Comparison of ENCODE assay signal across 28 mouse cellular contexts in genomic region chr11:22893075-22893474, GRCm38 (mm10). TPM values are rescaled to one million over a fixed set of nuclear protein-coding genes. Genes with fewer than 3 reads are reported as not detected.
DNase-seq lines count a peak whose midpoint lies in the region; ATAC-seq and TF ChIP-seq lines count a peak whose summit lies in the region.
"Had no signal": no experiment of that assay in that cellular context is flagged by ENCODE, and none has a peak within 500 bp of the region (broad histone marks: within the 10 kb centered on the region; RNA-seq: fewer than 3 reads in every experiment).

No protein-coding gene starts in this region.

- peaks cover 8% of the 10 kb centered on the region; the same call in 1 of the 2 replicates for H3K4me1 ChIP-seq in midbrain, embryonic 12.5 days
- no peaks in the 10 kb centered on the region for H3K4me1 ChIP-seq in midbrain, postnatal 0 days (ENCODE audit: insufficient read depth, low read length)
- no peaks in the 10 kb centered on the region for H3K4me1 ChIP-seq in hindbrain, embryonic 14.5 days (replicated peaks; ENCODE audit: control insufficient read depth, insufficient read depth, low read length)
- H3K4me1 ChIP-seq in neural tube, embryonic 13.5 days (replicated peaks), result peaks cover 12% of the 10 kb centered on the region; the same call in 1 of the 2 replicates
- H3K4me1 ChIP-seq: embryonic facial prominence, embryonic 12.5 days; intestine, embryonic 15.5 days; limb, embryonic 13.5 days; lung, embryonic 15.5 days; stomach, embryonic 15.5 days had no signal

- H3K9me3 ChIP-seq in midbrain, embryonic 12.5 days, result no peaks in the 10 kb centered on the region
- no peaks in the 10 kb centered on the region for H3K9me3 ChIP-seq in midbrain, postnatal 0 days (ENCODE audit: low read length)
- H3K9me3 ChIP-seq in hindbrain, embryonic 14.5 days (ENCODE audit: control insufficient read depth, low read length), result no peaks in the 10 kb centered on the region
- H3K9me3 ChIP-seq in neural tube, embryonic 13.5 days, result no peaks in the 10 kb centered on the region
- H3K9me3 ChIP-seq: embryonic facial prominence, embryonic 12.5 days; heart, embryonic 12.5 days; intestine, embryonic 15.5 days; limb, embryonic 13.5 days; lung, embryonic 15.5 days; stomach, embryonic 15.5 days had no signal

- H3K27me3 ChIP-seq in midbrain, embryonic 12.5 days, result no peaks in the 10 kb centered on the region
- no peaks in the 10 kb centered on the region for H3K27me3 ChIP-seq in midbrain, postnatal 0 days (ENCODE audit: insufficient read depth, low read length)
- no peaks in the 10 kb centered on the region for H3K27me3 ChIP-seq in hindbrain, embryonic 14.5 days (ENCODE audit: control insufficient read depth, insufficient read depth, low read length)
- no peaks in the 10 kb centered on the region for H3K27me3 ChIP-seq in neural tube, embryonic 13.5 days
- H3K27me3 ChIP-seq: embryonic facial prominence, embryonic 12.5 days; heart, embryonic 12.5 days; intestine, embryonic 15.5 days; limb, embryonic 13.5 days; lung, embryonic 15.5 days; stomach, embryonic 15.5 days had no signal

- no peak overlapping the region for H3K4me3 ChIP-seq in midbrain, embryonic 12.5 days
- H3K4me3 ChIP-seq in midbrain, postnatal 0 days (ENCODE audit: low read depth, low read length), result no peak overlapping the region
- no peak overlapping the region for H3K4me3 ChIP-seq in hindbrain, embryonic 14.5 days (replicated peaks; ENCODE audit: low read length)
- H3K4me3 ChIP-seq in neural tube, embryonic 13.5 days, result no peak overlapping the region
- H3K4me3 ChIP-seq: embryonic facial prominence, embryonic 12.5 days; gastrocnemius, adult 2 months; heart, adult 2 months; heart, embryonic 12.5 days; intestine, embryonic 15.5 days; layer of hippocampus, adult 2 months; limb, embryonic 13.5 days; lung, embryonic 15.5 days; stomach, embryonic 15.5 days had no signal

- no peaks in the 10 kb centered on the region for H3K36me3 ChIP-seq in midbrain, embryonic 12.5 days
- H3K36me3 ChIP-seq in midbrain, postnatal 0 days (ENCODE audit: insufficient read depth, low read length), result no peaks in the 10 kb centered on the region
- no peaks in the 10 kb centered on the region for H3K36me3 ChIP-seq in hindbrain, embryonic 14.5 days (replicated peaks; ENCODE audit: control insufficient read depth, insufficient read depth)
- no peaks in the 10 kb centered on the region for H3K36me3 ChIP-seq in neural tube, embryonic 13.5 days
- H3K36me3 ChIP-seq: embryonic facial prominence, embryonic 12.5 days; heart, embryonic 12.5 days; intestine, embryonic 15.5 days; lung, embryonic 15.5 days; stomach, embryonic 15.5 days had no signal

- intact Hi-C loops in heart, postnatal 14 days (cut with DNase I), result no loop called here

- TF ChIP-seq CTCF in midbrain, postnatal 0 days (IDR thresholded peaks at IDR 0.05), result no peak

- H3K4me2 ChIP-seq in midbrain, embryonic 12.5 days (replicated peaks), result no peak overlapping the region
- H3K4me2 ChIP-seq in midbrain, postnatal 0 days (ENCODE audit: low read depth, low read length, poor library complexity, severe bottlenecking), result no peak overlapping the region
- no peak overlapping the region for H3K4me2 ChIP-seq in hindbrain, embryonic 14.5 days (replicated peaks)
- H3K4me2 ChIP-seq in neural tube, embryonic 13.5 days, result no peak overlapping the region
- H3K4me2 ChIP-seq: embryonic facial prominence, embryonic 12.5 days; heart, embryonic 12.5 days; intestine, embryonic 15.5 days; limb, embryonic 13.5 days; liver, embryonic 11.5 days; lung, embryonic 15.5 days; stomach, embryonic 15.5 days had no signal

- H3K9ac ChIP-seq in midbrain, embryonic 12.5 days (replicated peaks), result no peak overlapping the region
- H3K9ac ChIP-seq in midbrain, postnatal 0 days (replicated peaks; ENCODE audit: low read length, poor library complexity, severe bottlenecking), result no peak overlapping the region
- no peak overlapping the region for H3K9ac ChIP-seq in hindbrain, embryonic 14.5 days
- no peak overlapping the region for H3K9ac ChIP-seq in neural tube, embryonic 13.5 days
- H3K9ac ChIP-seq: embryonic facial prominence, embryonic 12.5 days; heart, embryonic 12.5 days; intestine, embryonic 15.5 days; limb, embryonic 13.5 days; lung, embryonic 15.5 days; stomach, embryonic 15.5 days had no signal

- DNase-seq in heart, adult 11 months, result peak; percentile 68
- no peak for DNase-seq in heart, postnatal 14 days
- DNase-seq in midbrain, postnatal 0 days (ENCODE audit: low spot score), result no peak
- no peak for DNase-seq in hindbrain, embryonic 14.5 days (ENCODE audit: low spot score)
- DNase-seq: adrenal gland, postnatal 10 days; cerebellum, adult 11 months; cerebellum, adult 9-10 months; cerebellum, postnatal 36 days; gastrocnemius, adult 2 months; gastrocnemius, postnatal 36 days; heart, adult 2 months; kidney, adult 2 months; kidney, postnatal 36 days; right cerebral cortex, postnatal 25 days; thymus, postnatal 14 days had no signal

- no peak overlapping the region for H3K27ac ChIP-seq in midbrain, embryonic 12.5 days (replicated peaks)
- H3K27ac ChIP-seq in midbrain, postnatal 0 days (ENCODE audit: low read depth, low read length), result no peak overlapping the region
- no peak overlapping the region for H3K27ac ChIP-seq in hindbrain, embryonic 14.5 days
- no peak overlapping the region for H3K27ac ChIP-seq in neural tube, embryonic 13.5 days (replicated peaks)
- H3K27ac ChIP-seq: embryonic facial prominence, embryonic 12.5 days; gastrocnemius, adult 2 months; heart, adult 2 months; intestine, embryonic 15.5 days; layer of hippocampus, adult 2 months; limb, embryonic 13.5 days; lung, embryonic 15.5 days; stomach, embryonic 15.5 days had no signal

- WGBS in midbrain, embryonic 12.5 days, result 66% methylated on average over 3 of the region's 3 CpGs
- WGBS in midbrain, postnatal 0 days, result 52% methylated on average over 3 of the region's 3 CpGs
- 49% methylated on average over 3 of the region's 3 CpGs for WGBS in hindbrain, embryonic 14.5 days
- 35% methylated on average over 3 of the region's 3 CpGs for WGBS in neural tube, embryonic 13.5 days

- ATAC-seq in midbrain, embryonic 12.5 days (ENCODE audit: low FRiP score, low read depth), result peak; percentile 80
- no peak for ATAC-seq in midbrain, postnatal 0 days (ENCODE audit: low FRiP score)
- 0 out of 2 replicates have a peak, but pooled peaks have one; percentile 14 for ATAC-seq in hindbrain, embryonic 14.5 days (ENCODE audit: low FRiP score)
- peak; percentile 63; the same call in 1 of the 2 replicates for ATAC-seq in neural tube, embryonic 13.5 days (ENCODE audit: low read depth)
- ATAC-seq in frontal cortex, adult (ENCODE audit: low TSS enrichment), result no peak
- ATAC-seq: activated CD4-positive, CD25-positive, alpha-beta regulatory T cell, adult 4 months; forebrain, embryonic 14.5 days; intestine, embryonic 15.5 days had no signal

RNA-seq across cellular contexts. Expression of gene B3gnt2, which starts 32.3 kb away (rescaled TPM):
- 10 to 100 TPM in 1 of 2 experiments, 1 to 10 TPM in 1; 6.9 to 12.0 TPM for total RNA-seq in heart, postnatal 14 days (2021)
- polyA plus RNA-seq in midbrain, embryonic 12.5 days (2016; fragmentation: Nextera tagmentation; extraction: Ambion mirVana), result 1.9 and 2.6 TPM in 2 replicates
- 2.5 and 6.2 TPM in 2 replicates for total RNA-seq in midbrain, postnatal 0 days (2014; rRNA removed)
- 2.0 and 2.6 TPM in 2 replicates for polyA plus RNA-seq in midbrain, postnatal 0 days (2015; fragmentation: Nextera tagmentation; extraction: Ambion mirVana)
- polyA plus RNA-seq in hindbrain, embryonic 14.5 days (2014; fragmentation: Nextera tagmentation; extraction: Ambion mirVana), result 2.3 and 4.6 TPM in 2 replicates
- polyA plus RNA-seq in neural tube, embryonic 13.5 days (2015; fragmentation: Nextera tagmentation; extraction: Ambion mirVana), result 1.8 and 2.0 TPM in 2 replicates

Comparison
In these comparisons a context has a peak if more than half of its experiments do, and no peak if none do; other contexts are left out.
1. ATAC-seq: peak in midbrain, embryonic 12.5 days (single experiment), hindbrain, embryonic 14.5 days (single experiment) and neural tube, embryonic 13.5 days (single experiment); none in midbrain, postnatal 0 days (single experiment) and frontal cortex, adult (single experiment).